Mouse (Mus musculus) testis, adult 2 months (tissue): ENCODE data around the gene Sidt1.

Experiments
- CTCF ChIP-seq: fragments of 200-500 bp; IDR thresholded peaks from 2 replicates; pipeline ENCODE4 v1.5.1; 2012; ENCODE audit warnings: low read depth, mild to moderate bottlenecking, inconsistent platforms, low read length, moderate library complexity; ENCODE audit not compliant: control insufficient read depth, insufficient read depth, insufficient replicate concordance
- POLR2A ChIP-seq: fragments of 200-500 bp; IDR thresholded peaks from 2 replicates; pipeline ENCODE4 v1.6.1; 2012; ENCODE audit warnings: low read depth, mild to moderate bottlenecking, inconsistent platforms, low read length, moderate library complexity; ENCODE audit not compliant: control insufficient read depth

- TF ChIP-seq CTCF: no peak
- no peak for TF ChIP-seq POLR2A
These were observed 122.6 kb downstream of the Sidt1 start for GRCm38 (mm10) chr16:44210156-44211053.
